Mouse (Mus musculus) G1E (cell line): ENCODE data around the gene Nfkbil1. TPM values are rescaled to one million over a fixed set of nuclear protein-coding genes. Genes with fewer than 3 reads are reported as not detected.

ENCODE experiments used
- ATAC-seq: 2 replicates; pipeline ENCODE4 v1.8.0; 2016; ENCODE audit warnings: mild to moderate bottlenecking; ENCODE audit not compliant: insufficient number of reproducible peaks, poor library complexity, low FRiP score, severe bottlenecking; ENCODE audit errors: extremely low read depth
- DNase-seq: peaks from one replicate; pipeline ENCODE4 v3.0.0; 2012; ENCODE audit warnings: low spot score
- H3K27me3 ChIP-seq: 2 replicates; pipeline ENCODE4 v1.6.1; 2012; ENCODE audit warnings: mild to moderate bottlenecking, low read length, inconsistent platforms; ENCODE audit not compliant: insufficient read depth
- H3K36me3 ChIP-seq: replicated peaks from 2 replicates; pipeline ENCODE3; 2012; ENCODE audit warnings: mild to moderate bottlenecking, inconsistent platforms
- H3K4me1 ChIP-seq: 2 replicates; pipeline ENCODE4 v1.6.1; 2012; ENCODE audit warnings: low read depth, low read length, inconsistent platforms, mixed read lengths; ENCODE audit not compliant: insufficient read depth
- H3K4me3 ChIP-seq: 2 replicates; pipeline ENCODE4 v1.5.1; 2012; ENCODE audit warnings: low read depth, mild to moderate bottlenecking, inconsistent platforms, low read length, moderate library complexity, mixed read lengths
- H3K9me3 ChIP-seq: replicated peaks from 2 replicates; pipeline ENCODE4 v1.6.1; 2012; ENCODE audit warnings: inconsistent platforms
- CTCF ChIP-seq: IDR thresholded peaks from 2 replicates; pipeline ENCODE4 v1.5.1; 2012; ENCODE audit warnings: low read depth, low read length, inconsistent platforms, mixed read lengths
- GATA1 ChIP-seq: IDR thresholded peaks from 2 replicates; pipeline ENCODE4 v1.6.1; 2012; ENCODE audit warnings: borderline replicate concordance, low read length, inconsistent platforms, mixed read lengths
- GATA2 ChIP-seq: IDR thresholded peaks from 2 replicates; pipeline ENCODE4 v1.6.1; 2012; ENCODE audit warnings: low read depth, low read length, inconsistent platforms, borderline replicate concordance
- POLR2AphosphoS5 ChIP-seq: IDR thresholded peaks from 2 replicates; pipeline ENCODE4 v1.6.1; 2012; ENCODE audit warnings: low read depth, low read length, inconsistent platforms; ENCODE audit not compliant: insufficient replicate concordance
- TAL1 ChIP-seq: conservative IDR thresholded peaks from 2 replicates; pipeline ENCODE4 v1.6.1; 2012; ENCODE audit warnings: low read depth, low read length, inconsistent platforms, mixed read lengths
- polyA plus RNA-seq: library from polyadenylated mRNA; stranded (reverse); fragments of >175 nt; gene quantifications from 2 replicates; pipeline ENCODE4 v1.2.3, GENCODE M21; 2012
- total RNA-seq, 2 experiments: library from RNA; stranded (forward) in 1 of 2; stranded (reverse) in 1 of 2; fragments of 200-1000 nt in 1 of 2; fragments of >200 nt in 1 of 2; fragmentation: Nextera tagmentation in 1 of 2; gene quantifications; 2 replicates each; pipeline ENCODE4 v1.2.3; 2014 to 2017

Nfkbil1 gene
- total and polyA plus RNA-seq, 3 experiments: 8.6 to 37.3 (median 14.1) TPM

GRCm38 (mm10) chr17:35204494-35205379 is 30.9 kb downstream of the Nfkbil1 start, which contains the start of gene Lta:
TSS of gene Lta (minus strand) at chr17:35205351.
- ATAC-seq (no peak), DNase-seq (no peak)
- H3K4me1 ChIP-seq: peaks cover 36% of the 10 kb centered on the region
- no peaks in the 10 kb centered on the region for H3K9me3 ChIP-seq
- peaks cover 81% of the 10 kb centered on the region for H3K27me3 ChIP-seq
- no peaks in the 10 kb centered on the region for H3K36me3 ChIP-seq
- no peak within 1 kb of the TSS for H3K4me3 ChIP-seq
- TF ChIP-seq POLR2AphosphoS5 (no peak), GATA1 (no peak), TAL1 (no peak), CTCF (no peak), GATA2 (no peak)

- Histone ChIP-seq H3K36me3 (no peaks in the 10 kb centered on the region), H3K27me3 (peaks cover 73% of the 10 kb centered on the region), H3K4me3 (no peak overlapping the region), H3K9me3 (no peaks in the 10 kb centered on the region), H3K4me1 (peaks cover 34% of the 10 kb centered on the region)
- TF ChIP-seq GATA2: no peak
- no peak for TF ChIP-seq TAL1
- TF ChIP-seq POLR2AphosphoS5: no peak
- no peak for TF ChIP-seq CTCF
- no peak for TF ChIP-seq GATA1
- DNase-seq (no peak), ATAC-seq (no peak)
Observed at GRCm38 (mm10) chr17:35202442-35202841, 33.1 kb downstream of the Nfkbil1 start.

- ATAC-seq (no peak), DNase-seq (no peak)
Observed at GRCm38 (mm10) chr17:35201787-35202186, 33.8 kb downstream of the Nfkbil1 start, which contains the start of gene Tnf. TSS of gene Tnf (minus strand) at chr17:35202007.

GRCm38 (mm10) chr17:35201128-35201527 is 34.5 kb downstream of the Nfkbil1 start:
- ATAC-seq: peak; percentile 32; the same call in 1 of the 2 replicates
- no peak for TF ChIP-seq GATA2
- no peak for TF ChIP-seq CTCF
- TF ChIP-seq GATA1: no peak
- peak overlapping the region; percentile 8; the same call in 1 of the 2 replicates for H3K4me3 ChIP-seq
- no peaks in the 10 kb centered on the region for H3K36me3 ChIP-seq
- H3K9me3 ChIP-seq: no peaks in the 10 kb centered on the region
- H3K4me1 ChIP-seq: peaks cover 39% of the 10 kb centered on the region
- no peak for DNase-seq
- peaks cover 71% of the 10 kb centered on the region for H3K27me3 ChIP-seq

More at GRCm38 (mm10) chr17:35201787-35202186, 33.8 kb downstream of the Nfkbil1 start, which contains the start of gene Tnf:
- H3K4me1 ChIP-seq: peaks cover 34% of the 10 kb centered on the region
- H3K27me3 ChIP-seq: peaks cover 72% of the 10 kb centered on the region
- peak within 1 kb of the TSS; percentile 8; the same call in 1 of the 2 replicates for H3K4me3 ChIP-seq
- no peaks in the 10 kb centered on the region for H3K36me3 ChIP-seq
- no peaks in the 10 kb centered on the region for H3K9me3 ChIP-seq
- TF ChIP-seq CTCF (no peak), GATA2 (no peak), GATA1 (no peak), POLR2AphosphoS5 (no peak), TAL1 (no peak)

- peak; percentile 84 for DNase-seq
- Histone ChIP-seq H3K9me3 (no peaks in the 10 kb centered on the region; the same call in 1 of the 2 replicates), H3K27me3 (peaks cover 76% of the 10 kb centered on the region), H3K4me3 (peak overlapping the region; percentile 53; the same call in 1 of the 2 replicates), H3K4me1 (peaks cover 46% of the 10 kb centered on the region), H3K36me3 (no peaks in the 10 kb centered on the region)
- peak; percentile 69 for ATAC-seq
- TF ChIP-seq GATA1 (no peak), CTCF (no peak)
Observed at GRCm38 (mm10) chr17:35200398-35200797, 35.2 kb downstream of the Nfkbil1 start.

DNA sequence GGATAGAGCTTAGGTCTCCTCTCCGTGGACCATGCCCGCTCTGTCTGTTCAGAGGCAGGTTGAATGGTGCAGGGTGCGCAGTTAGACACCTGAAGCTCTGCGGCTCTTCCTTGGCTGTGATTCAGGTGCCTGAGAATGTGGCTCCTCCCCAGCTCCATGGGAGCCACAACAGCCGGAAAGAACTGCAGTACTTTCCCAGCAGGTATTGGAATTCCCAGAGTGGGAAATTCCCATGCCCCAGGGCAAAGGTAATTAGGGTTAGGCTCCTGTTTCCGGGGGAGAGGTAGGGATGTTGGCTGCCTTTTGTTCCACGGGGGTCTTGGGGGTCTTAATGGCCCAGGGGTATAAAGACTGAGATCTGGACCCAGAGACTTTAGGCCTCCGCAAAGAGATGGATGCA is 36.6 kb downstream of the Nfkbil1 start:
- no peaks in the 10 kb centered on the region for H3K36me3 ChIP-seq
- no peak for ATAC-seq
- no peak for DNase-seq
- H3K9me3 ChIP-seq: no peaks in the 10 kb centered on the region; the same call in 1 of the 2 replicates
- peaks cover 55% of the 10 kb centered on the region for H3K4me1 ChIP-seq
- H3K27me3 ChIP-seq: peaks cover 77% of the 10 kb centered on the region
- no peak for TF ChIP-seq GATA1
- no peak for TF ChIP-seq POLR2AphosphoS5
- no peak for TF ChIP-seq CTCF
- TF ChIP-seq TAL1: no peak
- no peak for TF ChIP-seq GATA2
- H3K4me3 ChIP-seq: no peak overlapping the region
